Mouse (Mus musculus) heart, embryonic 15.5 days (tissue): Measurements from ENCODE around the gene Pa2g4. TPM values are rescaled to one million over a fixed set of nuclear protein-coding genes. Genes with fewer than 3 reads are reported as not detected.
A peak's percentile ranks its signal among the peaks of the same experiment; 100 is the strongest.

Experiments used
- ATAC-seq: fragments of 200-750 bp; cut with Nextera tagmentation; replicated peaks from 2 replicates; pipeline ENCODE4 v1.8.0; 2017; ENCODE audit warnings: low read depth, moderate TSS enrichment; ENCODE audit not compliant: insufficient number of reproducible peaks, insufficient read depth, low FRiP score
- H3K27ac ChIP-seq: fragments of 300-500 bp; sonication (generic); 2 replicates; pipeline ENCODE4 v1.5.1; 2015; ENCODE audit warnings: mild to moderate bottlenecking, inconsistent platforms
- H3K27me3 ChIP-seq: fragments of 300-500 bp; sonication (generic); 2 replicates; pipeline ENCODE4 v1.6.1; 2015; ENCODE audit warnings: inconsistent platforms
- H3K36me3 ChIP-seq: fragments of 300-500 bp; sonication (generic); 2 replicates; pipeline ENCODE4 v1.6.1; 2015; ENCODE audit warnings: mild to moderate bottlenecking, inconsistent platforms
- H3K4me1 ChIP-seq: fragments of 300-500 bp; sonication (generic); replicated peaks from 2 replicates; pipeline ENCODE4 v1.6.1; 2015; ENCODE audit warnings: inconsistent platforms
- H3K4me2 ChIP-seq: fragments of 300-500 bp; sonication (generic); 2 replicates; pipeline ENCODE4 v1.6.1; 2015; ENCODE audit warnings: inconsistent platforms, mild to moderate bottlenecking, moderate library complexity
- H3K4me3 ChIP-seq: fragments of 300-500 bp; sonication (generic); 2 replicates; pipeline ENCODE4 v1.5.1; 2015; ENCODE audit warnings: mild to moderate bottlenecking, inconsistent platforms
- H3K9ac ChIP-seq: fragments of 300-500 bp; sonication (generic); 2 replicates; pipeline ENCODE4 v1.6.1; 2015; ENCODE audit warnings: mild to moderate bottlenecking, inconsistent platforms
- H3K9me3 ChIP-seq: fragments of 300-500 bp; sonication (generic); replicated peaks from 2 replicates; pipeline ENCODE4 v1.6.1; 2016; ENCODE audit warnings: inconsistent platforms
- WGBS: fragments of 180-500 bp; shearing (Covaris S2); methylation state at CpG from one replicate; pipeline ENCODE4 v1.1.7; 2015; ENCODE audit warnings: mixed read lengths; 5-methylcytosine and 5-hydroxymethylcytosine counted together
- polyA plus RNA-seq: library from polyadenylated mRNA; unstranded; fragments of >200 nt; fragmentation: Nextera tagmentation; extraction: Ambion mirVana; gene quantifications from 2 replicates; pipeline ENCODE4 v1.2.1, GENCODE M21; 2015

The Pa2g4 gene
- polyA plus RNA-seq, 1 experiment from 2014 or later = 101 TPM

- peak; percentile 50; the same call in 1 of the 2 replicates for ATAC-seq
- Histone ChIP-seq H3K27ac (peak overlapping the region; percentile 35; the same call in 1 of the 2 replicates), H3K36me3 (no peaks in the 10 kb centered on the region), H3K27me3 (peaks cover 25% of the 10 kb centered on the region), H3K4me1 (peaks cover 15% of the 10 kb centered on the region), H3K4me3 (peak overlapping the region; percentile 67), H3K9ac (peak overlapping the region; percentile 49), H3K4me2 (peak overlapping the region; percentile 99), H3K9me3 (no peaks in the 10 kb centered on the region)
- WGBS = under 1% methylated on average over 43 of the region's 43 CpGs
These were observed 24.5 kb upstream of the Pa2g4 start for GRCm38 (mm10) chr10:128590193-128590690.

- Histone ChIP-seq H3K4me3 (peak within 1 kb of the TSS; percentile 67), H3K9me3 (no peaks in the 10 kb centered on the region), H3K36me3 (no peaks in the 10 kb centered on the region), H3K27ac (peak within 1 kb of the TSS; percentile 35; the same call in 1 of the 2 replicates), H3K9ac (peak within 1 kb of the TSS; percentile 49), H3K4me2 (peak within 1 kb of the TSS; percentile 99), H3K27me3 (peaks cover 25% of the 10 kb centered on the region), H3K4me1 (peaks cover 15% of the 10 kb centered on the region)
- peak; percentile 33; the same call in 1 of the 2 replicates for ATAC-seq
- WGBS = under 1% methylated on average over 43 of the region's 43 CpGs
These were observed 23.8 kb upstream of the Pa2g4 start, which contains the start of gene Erbb3 for GRCm38 (mm10) chr10:128589464-128590192. Gene Erbb3, minus strand, starts transcription at chr10:128589652.

GRCm38 (mm10) chr10:128588775-128589463 is 23.1 kb upstream of the Pa2g4 start:
- Histone ChIP-seq H3K4me1 (peaks cover 20% of the 10 kb centered on the region), H3K9ac (peak overlapping the region; percentile 49), H3K27me3 (peaks cover 25% of the 10 kb centered on the region), H3K4me2 (peak overlapping the region; percentile 99), H3K27ac (no peak overlapping the region), H3K4me3 (peak overlapping the region; percentile 67), H3K36me3 (no peaks in the 10 kb centered on the region), H3K9me3 (no peaks in the 10 kb centered on the region)
- 2% methylated on average over 23 of the region's 23 CpGs for WGBS
- ATAC-seq = 0 out of 2 replicates have a peak, but pooled peaks have one; percentile 4

DNA sequence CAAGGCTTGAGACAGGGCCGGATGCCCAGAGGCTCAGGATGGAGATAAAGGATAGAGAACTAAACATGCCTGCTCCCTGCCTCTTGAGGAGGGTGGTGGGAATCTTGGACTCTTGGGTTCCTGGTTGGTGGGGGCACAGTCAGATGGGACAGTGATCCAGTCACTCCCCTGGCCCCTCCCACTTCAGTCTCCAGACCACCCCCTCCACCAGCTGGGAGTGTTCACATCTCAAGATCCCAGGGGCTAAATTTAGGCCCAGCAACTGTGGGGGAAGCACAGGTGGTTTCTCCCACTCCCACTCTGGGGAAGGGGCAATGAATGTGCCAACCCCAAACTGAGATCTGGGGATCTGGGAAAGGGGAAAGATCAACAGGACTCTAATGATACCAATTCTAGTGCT is 22.3 kb upstream of the Pa2g4 start:
- Histone ChIP-seq H3K9me3 (no peaks in the 10 kb centered on the region), H3K27ac (no peak overlapping the region), H3K4me3 (no peak overlapping the region), H3K9ac (no peak overlapping the region), H3K36me3 (no peaks in the 10 kb centered on the region), H3K4me2 (peak overlapping the region; percentile 1; the same call in 1 of the 2 replicates), H3K27me3 (peaks cover 25% of the 10 kb centered on the region), H3K4me1 (peaks cover 28% of the 10 kb centered on the region)
- WGBS = 41% methylated on average over 1 of the region's 1 CpGs
- ATAC-seq = no peak

DNA sequence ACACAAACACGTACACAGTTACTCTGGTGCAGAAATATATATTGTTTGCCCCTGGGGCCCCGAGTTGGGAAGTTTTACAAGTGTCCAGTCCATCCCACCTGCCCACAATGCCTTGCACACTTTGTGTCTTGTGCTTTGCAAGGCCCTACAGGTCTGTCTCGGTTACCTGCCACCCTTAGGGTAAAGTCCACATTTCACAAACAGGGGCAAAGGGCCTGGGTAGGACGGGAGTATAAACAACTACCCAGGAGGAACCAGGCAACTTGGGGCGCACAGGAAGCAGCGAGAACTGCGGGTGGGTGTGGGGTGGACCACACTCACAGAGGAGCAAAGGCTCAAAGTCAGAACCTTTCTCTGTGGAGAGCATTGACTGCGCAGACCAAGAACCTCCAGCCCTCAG is 21.9 kb upstream of the Pa2g4 start:
- no peak overlapping the region for H3K9ac ChIP-seq
- peaks cover 28% of the 10 kb centered on the region for H3K4me1 ChIP-seq
- H3K27me3 ChIP-seq = peaks cover 25% of the 10 kb centered on the region
- no peak overlapping the region; the same call in 1 of the 2 replicates for H3K27ac ChIP-seq
- 55% methylated on average over 8 of the region's 8 CpGs for WGBS
- no peak for ATAC-seq
- no peak overlapping the region; the same call in 1 of the 2 replicates for H3K4me2 ChIP-seq
- no peaks in the 10 kb centered on the region for H3K36me3 ChIP-seq
- no peak overlapping the region for H3K4me3 ChIP-seq
- H3K9me3 ChIP-seq = no peaks in the 10 kb centered on the region

- WGBS = 52% methylated on average over 4 of the region's 4 CpGs
- no peaks in the 10 kb centered on the region for H3K36me3 ChIP-seq
- H3K9ac ChIP-seq = no peak overlapping the region
- no peak overlapping the region for H3K4me2 ChIP-seq
- no peak overlapping the region for H3K4me3 ChIP-seq
- H3K27ac ChIP-seq = no peak overlapping the region
- ATAC-seq = no peak
- H3K27me3 ChIP-seq = peaks cover 25% of the 10 kb centered on the region
- H3K4me1 ChIP-seq = peaks cover 28% of the 10 kb centered on the region
- H3K9me3 ChIP-seq = no peaks in the 10 kb centered on the region
These were observed 21.3 kb upstream of the Pa2g4 start for GRCm38 (mm10) chr10:128587120-128587519.

GRCm38 (mm10) chr10:128586546-128586945 is 20.8 kb upstream of the Pa2g4 start:
- H3K4me1 ChIP-seq = peaks cover 28% of the 10 kb centered on the region
- H3K36me3 ChIP-seq = no peaks in the 10 kb centered on the region
- H3K4me3 ChIP-seq = no peak overlapping the region
- H3K27me3 ChIP-seq = peaks cover 25% of the 10 kb centered on the region
- 20% methylated on average over 1 of the region's 1 CpGs for WGBS
- H3K4me2 ChIP-seq = no peak overlapping the region
- no peak for ATAC-seq
- H3K9ac ChIP-seq = no peak overlapping the region
- H3K27ac ChIP-seq = no peak overlapping the region
- no peaks in the 10 kb centered on the region for H3K9me3 ChIP-seq

DNA sequence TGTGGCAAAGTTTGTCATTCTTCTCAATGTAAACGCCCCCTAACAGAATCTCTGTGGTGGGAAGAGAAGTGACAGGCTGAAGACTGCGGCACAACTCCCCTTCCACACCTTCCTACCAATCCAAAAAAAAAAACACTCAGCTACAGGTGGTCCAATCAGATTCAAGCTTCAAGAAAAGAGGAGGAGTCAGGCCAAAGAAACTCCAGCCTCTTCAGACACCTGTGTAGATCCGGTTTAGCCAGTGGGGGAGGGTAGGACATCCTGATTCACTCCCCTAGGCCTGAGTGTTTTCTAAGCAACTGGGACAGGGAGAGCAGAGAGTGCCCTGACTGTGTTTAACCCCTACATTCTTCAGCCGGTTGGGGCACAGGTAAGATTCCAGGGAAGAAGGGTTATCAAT is 18.6 kb upstream of the Pa2g4 start:
- H3K27ac ChIP-seq = peak overlapping the region; percentile 73; the same call in 1 of the 2 replicates
- H3K4me3 ChIP-seq = peak overlapping the region; percentile 39; the same call in 1 of the 2 replicates
- peaks cover 27% of the 10 kb centered on the region for H3K4me1 ChIP-seq
- H3K9me3 ChIP-seq = no peaks in the 10 kb centered on the region
- no peaks in the 10 kb centered on the region for H3K36me3 ChIP-seq
- peaks cover 21% of the 10 kb centered on the region for H3K27me3 ChIP-seq
- ATAC-seq = no peak
- WGBS = 13% methylated on average over 4 of the region's 4 CpGs
- no peak overlapping the region for H3K9ac ChIP-seq
- H3K4me2 ChIP-seq = peak overlapping the region; percentile 59

- H3K27ac ChIP-seq = peak overlapping the region; percentile 73
- H3K4me3 ChIP-seq = peak overlapping the region; percentile 39
- ATAC-seq = peak; percentile 87
- H3K36me3 ChIP-seq = no peaks in the 10 kb centered on the region
- H3K4me2 ChIP-seq = peak overlapping the region; percentile 59
- H3K9ac ChIP-seq = peak overlapping the region; percentile 50
- H3K9me3 ChIP-seq = no peaks in the 10 kb centered on the region
- H3K4me1 ChIP-seq = peaks cover 20% of the 10 kb centered on the region
- 19% methylated on average over 7 of the region's 7 CpGs for WGBS
- H3K27me3 ChIP-seq = peaks cover 14% of the 10 kb centered on the region
These were observed 17.9 kb upstream of the Pa2g4 start for GRCm38 (mm10) chr10:128583644-128584043.

- no peak overlapping the region for H3K27ac ChIP-seq
- no peaks in the 10 kb centered on the region for H3K27me3 ChIP-seq
- H3K4me3 ChIP-seq = no peak overlapping the region
- ATAC-seq = no peak
- H3K9me3 ChIP-seq = no peaks in the 10 kb centered on the region
- peaks cover 13% of the 10 kb centered on the region for H3K4me1 ChIP-seq
- 81% methylated on average over 4 of the region's 4 CpGs for whole genome bisulfite sequencing
- H3K4me2 ChIP-seq = no peak overlapping the region
- no peaks in the 10 kb centered on the region; the same call in none of the 2 replicates for H3K36me3 ChIP-seq
- H3K9ac ChIP-seq = no peak overlapping the region
These were observed 13.9 kb upstream of the Pa2g4 start for GRCm38 (mm10) chr10:128579731-128580130.

DNA sequence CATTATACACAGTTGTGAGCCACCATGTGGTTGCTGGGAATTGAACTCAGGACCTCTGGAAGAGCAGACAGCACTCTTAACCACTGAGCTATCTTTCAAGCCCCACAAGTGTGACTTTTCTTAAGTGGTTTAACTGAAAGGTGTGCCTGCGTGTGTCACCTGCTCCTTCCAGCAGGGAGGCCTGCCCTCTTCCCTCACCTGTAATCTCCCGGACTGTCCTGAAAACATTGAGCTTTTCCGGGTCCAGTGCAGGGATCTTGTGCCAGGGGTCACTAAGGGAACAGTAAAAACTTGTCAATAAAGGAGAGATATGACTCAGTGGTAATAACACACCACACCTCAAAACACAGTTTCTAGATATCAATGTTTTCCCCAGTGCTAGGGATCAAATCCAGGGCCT is 13.5 kb upstream of the Pa2g4 start:
- ATAC-seq = no peak
- WGBS = 70% methylated on average over 3 of the region's 3 CpGs
- no peaks in the 10 kb centered on the region for H3K9me3 ChIP-seq
- no peak overlapping the region for H3K27ac ChIP-seq
- no peaks in the 10 kb centered on the region; the same call in none of the 2 replicates for H3K36me3 ChIP-seq
- no peak overlapping the region for H3K4me2 ChIP-seq
- H3K9ac ChIP-seq = no peak overlapping the region
- H3K4me1 ChIP-seq = peaks cover 11% of the 10 kb centered on the region
- H3K27me3 ChIP-seq = no peaks in the 10 kb centered on the region
- no peak overlapping the region for H3K4me3 ChIP-seq
